28 mouse cellular contexts compared by ENCODE assay signal in genomic region chr2:152675252-152675791, GRCm38 (mm10). TPM values are rescaled to one million over a fixed set of nuclear protein-coding genes. Genes with fewer than 3 reads are reported as not detected.
DNase-seq lines count a peak whose midpoint lies in the region; ATAC-seq and TF ChIP-seq lines count a peak whose summit lies in the region.
"Had no signal": no experiment of that assay in that cellular context is flagged by ENCODE, and none has a peak within 500 bp of the region (broad histone marks: within the 10 kb centered on the region; RNA-seq: fewer than 3 reads in every experiment).

No protein-coding gene starts in this region.

- H3K4me3 ChIP-seq in layer of hippocampus, adult 2 months, result no peak overlapping the region
- no peak overlapping the region for H3K4me3 ChIP-seq in embryonic facial prominence, embryonic 15.5 days (replicated peaks)
- no peak overlapping the region for H3K4me3 ChIP-seq in myocyte
- H3K4me3 ChIP-seq in forebrain, embryonic 13.5 days, result no peak overlapping the region
- no peak overlapping the region for H3K4me3 ChIP-seq in kidney, embryonic 14.5 days (ENCODE audit: low read length)
- H3K4me3 ChIP-seq: hindbrain, embryonic 12.5 days; midbrain, embryonic 10.5 days had no signal

- peaks cover 84% of the 10 kb centered on the region for H3K79me2 ChIP-seq in myocyte (ENCODE audit: control insufficient read depth, insufficient read depth)

- H3K4me2 ChIP-seq in embryonic facial prominence, embryonic 15.5 days (replicated peaks), result no peak overlapping the region
- H3K4me2 ChIP-seq in myocyte (ENCODE audit: low read depth), result peak overlapping the region; percentile 9
- H3K4me2 ChIP-seq in forebrain, embryonic 13.5 days, result no peak overlapping the region
- H3K4me2 ChIP-seq in kidney, embryonic 14.5 days (replicated peaks; ENCODE audit: low read depth, low read length), result no peak overlapping the region
- H3K4me2 ChIP-seq: hindbrain, embryonic 12.5 days had no signal

- H3K4me1 ChIP-seq in embryonic facial prominence, embryonic 15.5 days, result peaks cover 54% of the 10 kb centered on the region
- peaks cover 47% of the 10 kb centered on the region for H3K4me1 ChIP-seq in forebrain, embryonic 13.5 days
- peaks cover 39% of the 10 kb centered on the region for H3K4me1 ChIP-seq in kidney, embryonic 14.5 days (ENCODE audit: control insufficient read depth, insufficient read depth, low read length)

- 54% methylated on average over 13 of the region's 13 CpGs for WGBS in embryonic facial prominence, embryonic 15.5 days
- WGBS in forebrain, embryonic 13.5 days, result 91% methylated on average over 13 of the region's 13 CpGs
- 74% methylated on average over 13 of the region's 13 CpGs for WGBS in kidney, embryonic 14.5 days

- peaks cover 61% of the 10 kb centered on the region for H3K36me3 ChIP-seq in embryonic facial prominence, embryonic 15.5 days
- peaks cover 35% of the 10 kb centered on the region for H3K36me3 ChIP-seq in myocyte (ENCODE audit: control insufficient read depth, insufficient read depth)
- peaks cover 76% of the 10 kb centered on the region for H3K36me3 ChIP-seq in forebrain, embryonic 13.5 days (ENCODE audit: poor library complexity, severe bottlenecking)
- peaks cover 78% of the 10 kb centered on the region for H3K36me3 ChIP-seq in kidney, embryonic 14.5 days (ENCODE audit: control insufficient read depth, insufficient read depth, low read length)

- no peak for TF ChIP-seq CTCF in layer of hippocampus, adult 2 months (conservative IDR thresholded peaks at IDR 0.05)

- DNase-seq in layer of hippocampus, adult 2 months (ENCODE audit: low spot score in 2 of 2), result no peak
- no peak for DNase-seq in layer of hippocampus, postnatal 10 days (ENCODE audit: low spot score in 2 of 2)
- DNase-seq in Muller cell, postnatal 12 days (ENCODE audit: inconsistent ontology term), result peak; percentile 43
- DNase-seq: gastrocnemius, postnatal 14 days; kidney, adult 18-20 months; thymus, adult 18-20 months; thymus, postnatal 36 days had no signal

- no peak for TF ChIP-seq POLR2A in myocyte (IDR thresholded peaks at IDR 0.05; ENCODE audit: insufficient read length, low read depth)

- peak overlapping the region; percentile 28; the same call in 1 of the 2 replicates for H3K27ac ChIP-seq in layer of hippocampus, adult 2 months
- peak overlapping the region; percentile 29; the same call in 1 of the 2 replicates for H3K27ac ChIP-seq in embryonic facial prominence, embryonic 15.5 days (replicated peaks)
- no peak overlapping the region for H3K27ac ChIP-seq in forebrain, embryonic 13.5 days
- H3K27ac ChIP-seq in kidney, embryonic 14.5 days (ENCODE audit: low read depth, low read length), result no peak overlapping the region
- H3K27ac ChIP-seq: hindbrain, embryonic 12.5 days; kidney, postnatal 0 days; midbrain, embryonic 10.5 days had no signal

- no peaks in the 10 kb centered on the region for H3K27me3 ChIP-seq in embryonic facial prominence, embryonic 15.5 days
- no peaks in the 10 kb centered on the region for H3K27me3 ChIP-seq in myocyte (ENCODE audit: control insufficient read depth, insufficient read depth, insufficient read length)
- no peaks in the 10 kb centered on the region for H3K27me3 ChIP-seq in forebrain, embryonic 13.5 days
- no peaks in the 10 kb centered on the region for H3K27me3 ChIP-seq in kidney, embryonic 14.5 days (ENCODE audit: control insufficient read depth, insufficient read depth, low read length)
- H3K27me3 ChIP-seq: hindbrain, embryonic 12.5 days had no signal

- ATAC-seq in embryonic facial prominence, embryonic 15.5 days (ENCODE audit: insufficient number of reproducible peaks, low FRiP score, low TSS enrichment, low read depth), result no peak
- ATAC-seq in forebrain, embryonic 13.5 days, result no peak
- no peak for ATAC-seq in kidney, embryonic 14.5 days (ENCODE audit: low FRiP score, low TSS enrichment)
- ATAC-seq: CD4-positive, CD25-positive, alpha-beta regulatory T cell, adult 4 months; forebrain, embryonic 16.5 days; inflammation-experienced regulatory T-cells, adult 6 months; lung, postnatal 0 days; midbrain, embryonic 16.5 days had no signal

- H3ac ChIP-seq in myocyte (ENCODE audit: control insufficient read depth, insufficient read length), result no peak overlapping the region

- no peak overlapping the region for H3K9ac ChIP-seq in embryonic facial prominence, embryonic 15.5 days
- H3K9ac ChIP-seq in forebrain, embryonic 13.5 days, result no peak overlapping the region
- no peak overlapping the region for H3K9ac ChIP-seq in kidney, embryonic 14.5 days (ENCODE audit: low read depth, low read length)
- H3K9ac ChIP-seq: hindbrain, embryonic 12.5 days had no signal

- no peaks in the 10 kb centered on the region for H3K9me3 ChIP-seq in embryonic facial prominence, embryonic 15.5 days (replicated peaks)
- no peaks in the 10 kb centered on the region for H3K9me3 ChIP-seq in forebrain, embryonic 13.5 days (replicated peaks)
- H3K9me3 ChIP-seq in kidney, embryonic 14.5 days (ENCODE audit: control insufficient read depth, low read length), result no peaks in the 10 kb centered on the region
- H3K9me3 ChIP-seq: hindbrain, embryonic 12.5 days; midbrain, embryonic 10.5 days had no signal

TF ChIP-seq in myocyte, 11 proteins besides CTCF, POLR2A, EP300 and RAD21:
- no peak for TF ChIP-seq SRF (IDR thresholded peaks at IDR 0.05; ENCODE audit: control insufficient read depth, insufficient read length, low read depth)
- no peak for TF ChIP-seq TCF3 (IDR thresholded peaks at IDR 0.05; ENCODE audit: insufficient read length, low read depth)
- TF ChIP-seq REST (IDR thresholded peaks at IDR 0.05; ENCODE audit: insufficient read depth, insufficient read length), result no peak
- TF ChIP-seq USF1 (IDR thresholded peaks at IDR 0.05; ENCODE audit: low read depth), result no peak
- no peak for TF ChIP-seq MAX (IDR thresholded peaks at IDR 0.05; ENCODE audit: low read depth)
- peak; percentile 35 for TF ChIP-seq POLR2AphosphoS2 (IDR thresholded peaks at IDR 0.05; ENCODE audit: insufficient read length, low read depth)
- TF ChIP-seq MYOG (IDR thresholded peaks at IDR 0.05; ENCODE audit: control insufficient read depth in 1 of 3, insufficient read depth in 1 of 3, insufficient read length in 2 of 3, low read depth in 2 of 3), result peak; percentile 13 to 86 (median 75)
- TF ChIP-seq CEBPB (IDR thresholded peaks at IDR 0.05; ENCODE audit: insufficient read depth, poor library complexity, severe bottlenecking), result no peak
- TF ChIP-seq TCF12 (IDR thresholded peaks at IDR 0.05; ENCODE audit: insufficient read depth, poor library complexity, severe bottlenecking), result no peak
- TF ChIP-seq MYOD1 (IDR thresholded peaks at IDR 0.05; ENCODE audit: control insufficient read depth in 1 of 3, insufficient read length in 2 of 3, low read depth in 2 of 3), result peak in 2 of 3 experiments; percentile 46 to 80
- no peak for TF ChIP-seq E2F4 (IDR thresholded peaks at IDR 0.05; ENCODE audit: insufficient read depth)
TF ChIP-seq in myocyte: peak in this region for 3.

RNA-seq across cellular contexts. Expression of gene H13, which starts 6.1 kb away (rescaled TPM):
- total RNA-seq in layer of hippocampus, adult 2 months (2021), result 10 to 100 TPM; 71.5 to 73.3 TPM
- total RNA-seq in layer of hippocampus, postnatal 10 days (2021), result 100 to 1,000 TPM; 109 to 114 TPM
- polyA plus RNA-seq in embryonic facial prominence, embryonic 15.5 days (2015; fragmentation: Nextera tagmentation; extraction: Ambion mirVana), result 130 and 137 TPM in 2 replicates
- polyA plus RNA-seq in myocyte (2012; fragmentation: generic; extraction: Trizol), result 190 TPM
- polyA plus RNA-seq in forebrain, embryonic 13.5 days (2015; fragmentation: Nextera tagmentation; extraction: Ambion mirVana), result 131 and 142 TPM in 2 replicates
- polyA plus RNA-seq in kidney, embryonic 14.5 days (2014; fragmentation: Nextera tagmentation; extraction: Ambion mirVana), result 127 and 147 TPM in 2 replicates

RNA-seq across cellular contexts. Expression of gene Mcts2, which starts 11.5 kb away (rescaled TPM):
- 10 to 100 TPM; 18.8 to 20.8 TPM for total RNA-seq in layer of hippocampus, adult 2 months (2021)
- 10 to 100 TPM; 25.3 to 25.7 TPM for total RNA-seq in layer of hippocampus, postnatal 10 days (2021)
- polyA plus RNA-seq in embryonic facial prominence, embryonic 15.5 days (2015; fragmentation: Nextera tagmentation; extraction: Ambion mirVana), result 24.7 and 27.3 TPM in 2 replicates
- 27.0 TPM for polyA plus RNA-seq in myocyte (2012; fragmentation: generic; extraction: Trizol)
- polyA plus RNA-seq in forebrain, embryonic 13.5 days (2015; fragmentation: Nextera tagmentation; extraction: Ambion mirVana), result 40.0 and 42.2 TPM in 2 replicates
- 35.4 and 40.8 TPM in 2 replicates for polyA plus RNA-seq in kidney, embryonic 14.5 days (2014; fragmentation: Nextera tagmentation; extraction: Ambion mirVana)

RNA-seq across cellular contexts. Expression of gene Rem1, which starts 48.6 kb away (rescaled TPM):
- total RNA-seq in layer of hippocampus, adult 2 months (2021), result 1 to 10 TPM in 1 of 2 experiments, under 1 TPM in 1; 0.42 to 2.0 TPM
- under 1 TPM; 0.91 to 0.96 TPM for total RNA-seq in layer of hippocampus, postnatal 10 days (2021)
- 5.0 and 5.3 TPM in 2 replicates for polyA plus RNA-seq in embryonic facial prominence, embryonic 15.5 days (2015; fragmentation: Nextera tagmentation; extraction: Ambion mirVana)
- 28.3 TPM for polyA plus RNA-seq in myocyte (2012; fragmentation: generic; extraction: Trizol)
- 0.19 and 0.20 TPM in 2 replicates for polyA plus RNA-seq in forebrain, embryonic 13.5 days (2015; fragmentation: Nextera tagmentation; extraction: Ambion mirVana)
- polyA plus RNA-seq in kidney, embryonic 14.5 days (2014; fragmentation: Nextera tagmentation; extraction: Ambion mirVana), result 46.9 and 61.8 TPM in 2 replicates
- polyA plus RNA-seq: CD4-positive, CD25-positive, alpha-beta regulatory T cell, adult 4 months; inflammation-experienced regulatory T-cells, adult 6 months had no signal

RNA-seq across cellular contexts. Expression of gene Defb25, which starts 52.5 kb away (rescaled TPM):
- total RNA-seq in layer of hippocampus, adult 2 months (2021), result not detected
- total RNA-seq in layer of hippocampus, postnatal 10 days (2021), result not detected
- 1.5 and 3.4 TPM in 2 replicates for polyA plus RNA-seq in embryonic facial prominence, embryonic 15.5 days (2015; fragmentation: Nextera tagmentation; extraction: Ambion mirVana)
- 8.8 TPM for polyA plus RNA-seq in myocyte (2012; fragmentation: generic; extraction: Trizol)
- not detected in 2 replicates for polyA plus RNA-seq in forebrain, embryonic 13.5 days (2015; fragmentation: Nextera tagmentation; extraction: Ambion mirVana)
- polyA plus RNA-seq in kidney, embryonic 14.5 days (2014; fragmentation: Nextera tagmentation; extraction: Ambion mirVana), result 28.2 and 37.2 TPM in 2 replicates
- total RNA-seq: heart, adult 18-20 months; heart, postnatal 25 days; layer of hippocampus, postnatal 14 days; left cerebral cortex, postnatal 10 days; liver, adult 2 months had no signal
- polyA plus RNA-seq: CD4-positive, CD25-positive, alpha-beta regulatory T cell, adult 4 months; cortical plate, adult 2 months; embryonic facial prominence, embryonic 11.5 days; forebrain, embryonic 16.5 days; hindbrain, embryonic 12.5 days; liver, adult 2 months; liver, embryonic 16.5 days; midbrain, embryonic 10.5 days; midbrain, embryonic 16.5 days; small intestine, adult 2 months had no signal

Comparison
In these comparisons a context has a peak if more than half of its experiments do, and no peak if none do; other contexts are left out.
1. H3K27ac ChIP-seq: peak in layer of hippocampus, adult 2 months (single experiment) and embryonic facial prominence, embryonic 15.5 days (single experiment); none in forebrain, embryonic 13.5 days (single experiment) and kidney, embryonic 14.5 days (single experiment).